Mouse (Mus musculus) layer of hippocampus, adult 2 months (tissue): ENCODE data around the gene Camta1. TPM values are rescaled to one million over a fixed set of nuclear protein-coding genes. Genes with fewer than 3 reads are reported as not detected.

Source experiments
- DNase-seq, 2 experiments: peaks; one replicate each; pipeline ENCODE4 v3.0.0; 2022; ENCODE audit warnings: low spot score in 2 of 2
- H3K27ac ChIP-seq: fragments of 200-600 bp; 2 replicates; pipeline ENCODE4 v1.8.1; 2022
- H3K4me3 ChIP-seq: fragments of 200-600 bp; 2 replicates; pipeline ENCODE4 v1.8.1; 2022; ENCODE audit warnings: mild to moderate bottlenecking
- CTCF ChIP-seq: fragments of 200-600 bp; conservative IDR thresholded peaks from 2 replicates; pipeline ENCODE4 v1.8.1; 2022; ENCODE audit warnings: antibody characterized with exemption, mild to moderate bottlenecking, moderate library complexity
- total RNA-seq, 2 experiments: library from RNA; stranded (reverse); gene quantifications; 2 replicates each; pipeline ENCODE4 v1.2.3; 2021

Gene Camta1
- total RNA-seq, 2 experiments from 2014 or later = 275 to 294 TPM

- Histone ChIP-seq H3K27ac (no peak overlapping the region), H3K4me3 (no peak overlapping the region)
- no peak for TF ChIP-seq CTCF
- DNase-seq = no peak
These were observed 23.2 kb downstream of the Camta1 start for GRCm38 (mm10) chr4:151838518-151838917.

GRCm38 (mm10) chr4:151835860-151836259, 25.8 kb downstream of the Camta1 start:
- no peak for DNase-seq
- TF ChIP-seq CTCF = no peak
- Histone ChIP-seq H3K4me3 (no peak overlapping the region), H3K27ac (no peak overlapping the region)

- TF ChIP-seq CTCF = no peak
- H3K4me3 ChIP-seq = no peak overlapping the region
- DNase-seq = no peak
- H3K27ac ChIP-seq = no peak overlapping the region
These were observed 27.1 kb downstream of the Camta1 start for GRCm38 (mm10) chr4:151834536-151834935.

- peak; percentile 14 to 30 for DNase-seq
- no peak overlapping the region for H3K27ac ChIP-seq
These were observed 27.7 kb downstream of the Camta1 start for GRCm38 (mm10) chr4:151833940-151834449.

GRCm38 (mm10) chr4:151827840-151828239, 33.8 kb downstream of the Camta1 start:
- no peak for TF ChIP-seq CTCF
- Histone ChIP-seq H3K27ac (no peak overlapping the region), H3K4me3 (no peak overlapping the region)
- no peak for DNase-seq

More at GRCm38 (mm10) chr4:151833940-151834449, 27.7 kb downstream of the Camta1 start:
- TF ChIP-seq CTCF = no peak
- H3K4me3 ChIP-seq = no peak overlapping the region

GRCm38 (mm10) chr4:151827356-151827755, 34.3 kb downstream of the Camta1 start:
- Histone ChIP-seq H3K4me3 (no peak overlapping the region), H3K27ac (no peak overlapping the region)
- no peak for TF ChIP-seq CTCF
- DNase-seq = no peak

- TF ChIP-seq CTCF = no peak
- Histone ChIP-seq H3K27ac (no peak overlapping the region), H3K4me3 (no peak overlapping the region)
- DNase-seq = no peak
These were observed 37.7 kb downstream of the Camta1 start for GRCm38 (mm10) chr4:151823963-151824362.

GRCm38 (mm10) chr4:151822986-151823385, 38.7 kb downstream of the Camta1 start:
- no peak for DNase-seq
- TF ChIP-seq CTCF = no peak
- no peak overlapping the region for H3K4me3 ChIP-seq
- H3K27ac ChIP-seq = no peak overlapping the region

- Histone ChIP-seq H3K4me3 (no peak overlapping the region), H3K27ac (no peak overlapping the region)
- no peak for DNase-seq
- TF ChIP-seq CTCF = no peak
These were observed 43.5 kb downstream of the Camta1 start for GRCm38 (mm10) chr4:151817981-151818766.

- H3K27ac ChIP-seq = no peak overlapping the region
- DNase-seq = no peak
- H3K4me3 ChIP-seq = no peak overlapping the region
- TF ChIP-seq CTCF = no peak
These were observed 48.0 kb downstream of the Camta1 start for GRCm38 (mm10) chr4:151813711-151814110.

GRCm38 (mm10) chr4:151805685-151806084, 56.0 kb downstream of the Camta1 start:
- no peak for TF ChIP-seq CTCF
- H3K4me3 ChIP-seq = no peak overlapping the region
- DNase-seq = no peak
- no peak overlapping the region for H3K27ac ChIP-seq

- no peak overlapping the region for H3K27ac ChIP-seq
These were observed 56.6 kb downstream of the Camta1 start for GRCm38 (mm10) chr4:151805046-151805445.

GRCm38 (mm10) chr4:151804208-151804607, 57.5 kb downstream of the Camta1 start:
- Histone ChIP-seq H3K27ac (no peak overlapping the region), H3K4me3 (no peak overlapping the region)
- DNase-seq = no peak
- no peak for TF ChIP-seq CTCF

More at GRCm38 (mm10) chr4:151805046-151805445, 56.6 kb downstream of the Camta1 start:
- DNase-seq = no peak
- no peak overlapping the region for H3K4me3 ChIP-seq
- no peak for TF ChIP-seq CTCF

GRCm38 (mm10) chr4:151798630-151799029, 63.0 kb downstream of the Camta1 start:
- Histone ChIP-seq H3K27ac (no peak overlapping the region), H3K4me3 (no peak overlapping the region)
- no peak for DNase-seq
- no peak for TF ChIP-seq CTCF
